Mouse (Mus musculus) embryonic facial prominence, embryonic 14.5 days (tissue): ENCODE data around the gene Asic5. TPM values are rescaled to one million over a fixed set of nuclear protein-coding genes. Genes with fewer than 3 reads are reported as not detected.

Experiments used
- ATAC-seq: fragments of 200-750 bp; cut with Nextera tagmentation; 2 replicates; pipeline ENCODE4 v1.8.0; 2017; ENCODE audit warnings: low read depth, moderate number of reproducible peaks, moderate TSS enrichment
- DNase-seq: peaks from one replicate; pipeline ENCODE4 v3.0.0-alpha.2; 2015; ENCODE audit warnings: low spot score
- H3K27ac ChIP-seq: fragments of 300-500 bp; sonication (generic); replicated peaks from 2 replicates; pipeline ENCODE4 v1.5.1; 2014; ENCODE audit warnings: low read depth, mild to moderate bottlenecking, low read length, moderate library complexity
- H3K27me3 ChIP-seq: fragments of 300-500 bp; sonication (generic); replicated peaks from 2 replicates; pipeline ENCODE4 v1.6.1; 2014; ENCODE audit warnings: low read length; ENCODE audit not compliant: control insufficient read depth, insufficient read depth
- H3K36me3 ChIP-seq: fragments of 300-500 bp; sonication (generic); 2 replicates; pipeline ENCODE4 v1.6.1; 2014; ENCODE audit warnings: low read length, mixed read lengths; ENCODE audit not compliant: control insufficient read depth, insufficient read depth
- H3K4me1 ChIP-seq: fragments of 300-500 bp; sonication (generic); 2 replicates; pipeline ENCODE4 v1.6.1; 2014; ENCODE audit warnings: antibody characterized with exemption, low read length; ENCODE audit not compliant: control insufficient read depth, insufficient read depth
- H3K4me2 ChIP-seq: fragments of 300-500 bp; sonication (generic); 2 replicates; pipeline ENCODE4 v1.6.1; 2014; ENCODE audit warnings: low read depth, mild to moderate bottlenecking, low read length, moderate library complexity, mixed read lengths
- H3K4me3 ChIP-seq: fragments of 300-500 bp; sonication (generic); 2 replicates; pipeline ENCODE4 v1.5.1; 2014; ENCODE audit warnings: low read depth, mild to moderate bottlenecking, low read length
- H3K9ac ChIP-seq: fragments of 300-500 bp; sonication (generic); 2 replicates; pipeline ENCODE4 v1.6.1; 2014; ENCODE audit warnings: low read depth, mild to moderate bottlenecking, low read length, moderate library complexity, mixed read lengths
- H3K9me3 ChIP-seq: fragments of 300-500 bp; sonication (generic); 2 replicates; pipeline ENCODE4 v1.6.1; 2016; ENCODE audit warnings: low read length; ENCODE audit not compliant: control insufficient read depth
- WGBS: fragments of 180-500 bp; shearing (Covaris S2); extraction: QIAGEN DNeasy Blood & Tissue Kit; methylation state at CpG from one replicate; pipeline ENCODE4 v1.1.7; 2014; 5-methylcytosine and 5-hydroxymethylcytosine counted together
- polyA plus RNA-seq: library from polyadenylated mRNA; unstranded; fragments of >200 nt; fragmentation: Nextera tagmentation; extraction: Ambion mirVana; gene quantifications from 2 replicates; pipeline ENCODE4 v1.2.1, GENCODE M21; 2014

Gene Asic5
- polyA plus RNA-seq, 1 experiment from 2014 or later: not detected

- H3K9ac ChIP-seq: no peak overlapping the region
- no peak overlapping the region for H3K27ac ChIP-seq
- H3K4me2 ChIP-seq: no peak overlapping the region
- ATAC-seq (no peak), DNase-seq (no peak)
- no peaks in the 10 kb centered on the region for H3K27me3 ChIP-seq
- 89% methylated on average over 3 of the region's 3 CpGs for WGBS
- no peaks in the 10 kb centered on the region for H3K36me3 ChIP-seq
- no peaks in the 10 kb centered on the region for H3K9me3 ChIP-seq
- H3K4me1 ChIP-seq: peaks cover 4% of the 10 kb centered on the region; the same call in 1 of the 2 replicates
- no peak overlapping the region for H3K4me3 ChIP-seq
Observed at GRCm38 (mm10) chr3:81987628-81988027, 5.5 kb downstream of the Asic5 start.

- no peaks in the 10 kb centered on the region for H3K9me3 ChIP-seq
- ATAC-seq (no peak; the same call in 1 of the 2 replicates), DNase-seq (peak; percentile 53)
- no peaks in the 10 kb centered on the region for H3K36me3 ChIP-seq
- no peak overlapping the region for H3K9ac ChIP-seq
- H3K27ac ChIP-seq: no peak overlapping the region
- peaks cover 4% of the 10 kb centered on the region; the same call in 1 of the 2 replicates for H3K4me1 ChIP-seq
- H3K4me2 ChIP-seq: no peak overlapping the region
- no peaks in the 10 kb centered on the region for H3K27me3 ChIP-seq
- no peak overlapping the region for H3K4me3 ChIP-seq
- WGBS: 23% methylated on average over 2 of the region's 2 CpGs
Observed at GRCm38 (mm10) chr3:81989692-81990141, 7.6 kb downstream of the Asic5 start.

- 75% methylated on average over 3 of the region's 3 CpGs for WGBS
- Histone ChIP-seq H3K9me3 (no peaks in the 10 kb centered on the region), H3K27ac (no peak overlapping the region), H3K27me3 (no peaks in the 10 kb centered on the region), H3K4me3 (no peak overlapping the region), H3K4me2 (no peak overlapping the region), H3K4me1 (peaks cover 4% of the 10 kb centered on the region; the same call in 1 of the 2 replicates), H3K9ac (no peak overlapping the region), H3K36me3 (no peaks in the 10 kb centered on the region)
- DNase-seq: no peak
- ATAC-seq: no peak
Observed at GRCm38 (mm10) chr3:81990531-81990930, 8.4 kb downstream of the Asic5 start.

GRCm38 (mm10) chr3:81995371-81995770 is 13.3 kb downstream of the Asic5 start:
- DNase-seq (no peak), ATAC-seq (no peak)
- 45% methylated on average over 4 of the region's 4 CpGs for WGBS
- no peak overlapping the region for H3K4me2 ChIP-seq
- H3K9me3 ChIP-seq: no peaks in the 10 kb centered on the region
- no peak overlapping the region for H3K27ac ChIP-seq
- H3K27me3 ChIP-seq: no peaks in the 10 kb centered on the region
- H3K4me1 ChIP-seq: no peaks in the 10 kb centered on the region
- no peaks in the 10 kb centered on the region for H3K36me3 ChIP-seq
- no peak overlapping the region for H3K4me3 ChIP-seq
- H3K9ac ChIP-seq: no peak overlapping the region

- Histone ChIP-seq H3K4me1 (no peaks in the 10 kb centered on the region), H3K4me3 (no peak overlapping the region), H3K27me3 (no peaks in the 10 kb centered on the region), H3K4me2 (no peak overlapping the region), H3K27ac (no peak overlapping the region), H3K36me3 (no peaks in the 10 kb centered on the region), H3K9me3 (no peaks in the 10 kb centered on the region), H3K9ac (no peak overlapping the region)
- DNase-seq (peak; percentile 58), ATAC-seq (no peak)
- 0% methylated on average over 1 of the region's 1 CpGs for WGBS
Observed at GRCm38 (mm10) chr3:81995988-81996387, 13.9 kb downstream of the Asic5 start.

- Histone ChIP-seq H3K27ac (no peak overlapping the region), H3K9ac (no peak overlapping the region), H3K27me3 (no peaks in the 10 kb centered on the region), H3K4me2 (no peak overlapping the region), H3K4me3 (no peak overlapping the region), H3K36me3 (no peaks in the 10 kb centered on the region), H3K9me3 (no peaks in the 10 kb centered on the region), H3K4me1 (no peaks in the 10 kb centered on the region)
- ATAC-seq: no peak
- 95% methylated on average over 1 of the region's 1 CpGs for WGBS
- no peak for DNase-seq
Observed at GRCm38 (mm10) chr3:82007002-82007401, 24.9 kb downstream of the Asic5 start.

GRCm38 (mm10) chr3:82014148-82014703 is 32.1 kb downstream of the Asic5 start:
- DNase-seq (no peak), ATAC-seq (no peak)
- Histone ChIP-seq H3K4me3 (no peak overlapping the region), H3K9ac (no peak overlapping the region), H3K27me3 (no peaks in the 10 kb centered on the region), H3K4me2 (no peak overlapping the region), H3K4me1 (no peaks in the 10 kb centered on the region), H3K9me3 (no peaks in the 10 kb centered on the region), H3K36me3 (no peaks in the 10 kb centered on the region), H3K27ac (no peak overlapping the region)
- 61% methylated on average over 7 of the region's 7 CpGs for WGBS

GRCm38 (mm10) chr3:82022421-82022920 is 40.4 kb downstream of the Asic5 start:
- H3K27me3 ChIP-seq: no peaks in the 10 kb centered on the region
- H3K4me2 ChIP-seq: no peak overlapping the region
- DNase-seq (no peak), ATAC-seq (no peak)
- H3K9me3 ChIP-seq: no peaks in the 10 kb centered on the region
- H3K9ac ChIP-seq: no peak overlapping the region
- no peaks in the 10 kb centered on the region for H3K36me3 ChIP-seq
- H3K4me1 ChIP-seq: no peaks in the 10 kb centered on the region
- H3K27ac ChIP-seq: no peak overlapping the region
- no peak overlapping the region for H3K4me3 ChIP-seq
- 85% methylated on average over 8 of the region's 8 CpGs for WGBS

- H3K9me3 ChIP-seq: no peaks in the 10 kb centered on the region
Observed at GRCm38 (mm10) chr3:82023065-82023464, 41.0 kb downstream of the Asic5 start.

More at GRCm38 (mm10) chr3:82023065-82023464, 41.0 kb downstream of the Asic5 start:
- no peaks in the 10 kb centered on the region for H3K27me3 ChIP-seq
- H3K27ac ChIP-seq: no peak overlapping the region
- no peak overlapping the region for H3K4me2 ChIP-seq
- no peaks in the 10 kb centered on the region for H3K4me1 ChIP-seq
- ATAC-seq (no peak), DNase-seq (no peak)
- H3K36me3 ChIP-seq: no peaks in the 10 kb centered on the region
- WGBS: 83% methylated on average over 3 of the region's 3 CpGs
- no peak overlapping the region for H3K4me3 ChIP-seq
- no peak overlapping the region for H3K9ac ChIP-seq
